Mouse (Mus musculus) liver, embryonic 11.5 days (tissue): ENCODE results near the gene Sulf2. TPM values are rescaled to one million over a fixed set of nuclear protein-coding genes. Genes with fewer than 3 reads are reported as not detected.

ENCODE experiments used
- ATAC-seq: fragments of 200-750 bp; cut with Nextera tagmentation; replicated peaks from 2 replicates; pipeline ENCODE4 v1.8.0; 2017; ENCODE audit warnings: moderate number of reproducible peaks, mild to moderate bottlenecking, moderate TSS enrichment, moderate library complexity; ENCODE audit not compliant: low FRiP score
- DNase-seq: peaks from one replicate; pipeline ENCODE4 v3.0.0-alpha.2; 2017; ENCODE audit warnings: low spot score
- H3K27ac ChIP-seq: fragments of 300-500 bp; sonication (generic); 2 replicates; pipeline ENCODE4 v1.5.1; 2014; ENCODE audit warnings: mild to moderate bottlenecking, low read depth, low read length, control low read depth
- H3K27me3 ChIP-seq: fragments of 300-500 bp; sonication (generic); replicated peaks from 2 replicates; pipeline ENCODE4 v1.6.1; 2014; ENCODE audit warnings: low read length, mixed read lengths; ENCODE audit not compliant: control insufficient read depth, insufficient read depth
- H3K36me3 ChIP-seq: fragments of 300-500 bp; sonication (generic); 2 replicates; pipeline ENCODE4 v1.6.1; 2014; ENCODE audit warnings: mild to moderate bottlenecking, low read length, moderate library complexity, mixed read lengths; ENCODE audit not compliant: control insufficient read depth, insufficient read depth
- H3K4me1 ChIP-seq: fragments of 300-500 bp; sonication (generic); replicated peaks from 2 replicates; pipeline ENCODE4 v1.6.1; 2014; ENCODE audit warnings: low read length, mixed read lengths; ENCODE audit not compliant: control insufficient read depth, insufficient read depth
- H3K4me2 ChIP-seq: fragments of 300-500 bp; sonication (generic); 2 replicates; pipeline ENCODE4 v1.6.1; 2014; ENCODE audit warnings: mild to moderate bottlenecking, control low read depth, moderate library complexity
- H3K4me3 ChIP-seq: fragments of 300-500 bp; sonication (generic); 2 replicates; pipeline ENCODE4 v1.5.1; 2014; ENCODE audit warnings: low read depth, low read length, control low read depth
- H3K9ac ChIP-seq: fragments of 300-500 bp; sonication (generic); 2 replicates; pipeline ENCODE4 v1.6.1; 2014; ENCODE audit warnings: low read depth, low read length, control low read depth
- H3K9me3 ChIP-seq: fragments of 300-500 bp; sonication (generic); 2 replicates; pipeline ENCODE4 v1.6.1; 2016; ENCODE audit warnings: low read length, inconsistent platforms, mixed read lengths; ENCODE audit not compliant: control insufficient read depth
- WGBS: fragments of 180-500 bp; shearing (Covaris S2); extraction: QIAGEN DNeasy Blood & Tissue Kit; methylation state at CpG from one replicate; pipeline ENCODE4 v1.1.7; 2014; 5-methylcytosine and 5-hydroxymethylcytosine counted together
- polyA plus RNA-seq: library from polyadenylated mRNA; unstranded; fragments of >200 nt; fragmentation: Nextera tagmentation; extraction: Ambion mirVana; gene quantifications from 2 replicates; pipeline ENCODE4 v1.2.1, GENCODE M21; 2014

The Sulf2 gene
- polyA plus RNA-seq, 1 experiment from 2014 or later = 30.3 TPM

- Histone ChIP-seq H3K9me3 (no peaks in the 10 kb centered on the region), H3K9ac (peak overlapping the region; percentile 15; the same call in 1 of the 2 replicates), H3K4me2 (peak overlapping the region; percentile 21), H3K4me1 (peaks cover 14% of the 10 kb centered on the region), H3K4me3 (no peak overlapping the region), H3K27ac (peak overlapping the region; percentile 46; the same call in 1 of the 2 replicates), H3K27me3 (no peaks in the 10 kb centered on the region), H3K36me3 (peaks cover 4% of the 10 kb centered on the region)
- DNase-seq (peak; percentile 76), ATAC-seq (peak; percentile 78; the same call in 1 of the 2 replicates)
- WGBS = 43% methylated on average over 17 of the region's 17 CpGs
Measured at GRCm38 (mm10) chr2:166079961-166080885, 75.2 kb downstream of the Sulf2 start.

DNA sequence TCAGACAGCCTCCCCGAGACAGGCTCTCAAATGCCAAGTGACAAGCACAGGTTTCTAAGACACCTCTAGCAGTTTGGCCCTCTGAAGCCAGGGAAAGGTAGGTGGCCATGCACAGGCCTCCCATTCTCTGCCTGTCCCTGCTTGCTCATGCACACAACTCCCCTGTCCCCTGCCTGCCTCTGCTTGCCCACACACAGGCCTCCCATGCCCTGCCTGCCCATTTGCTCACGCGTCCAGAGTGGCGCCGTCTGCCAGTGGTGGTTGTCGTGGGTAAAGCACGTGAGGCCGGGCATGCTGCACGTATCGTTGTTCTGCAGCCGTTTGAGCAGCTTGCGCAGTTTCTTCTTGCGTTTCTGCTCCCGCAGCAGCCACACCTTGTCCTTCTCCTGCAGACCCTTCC is 76.2 kb downstream of the Sulf2 start:
- Histone ChIP-seq H3K4me1 (peaks cover 14% of the 10 kb centered on the region), H3K36me3 (peaks cover 4% of the 10 kb centered on the region), H3K27ac (no peak overlapping the region), H3K4me3 (no peak overlapping the region), H3K4me2 (no peak overlapping the region), H3K9ac (no peak overlapping the region), H3K27me3 (no peaks in the 10 kb centered on the region), H3K9me3 (no peaks in the 10 kb centered on the region)
- WGBS = 91% methylated on average over 14 of the region's 14 CpGs
- ATAC-seq (no peak), DNase-seq (no peak)

GRCm38 (mm10) chr2:166077371-166077770 is 78.1 kb downstream of the Sulf2 start:
- no peak overlapping the region for H3K27ac ChIP-seq
- DNase-seq (no peak), ATAC-seq (no peak)
- no peak overlapping the region for H3K4me3 ChIP-seq
- no peak overlapping the region for H3K4me2 ChIP-seq
- peaks cover 14% of the 10 kb centered on the region for H3K4me1 ChIP-seq
- no peaks in the 10 kb centered on the region for H3K27me3 ChIP-seq
- no peak overlapping the region for H3K9ac ChIP-seq
- H3K9me3 ChIP-seq = no peaks in the 10 kb centered on the region
- peaks cover 4% of the 10 kb centered on the region for H3K36me3 ChIP-seq
- WGBS = 80% methylated on average over 9 of the region's 9 CpGs

- 57% methylated on average over 6 of the region's 6 CpGs for WGBS
- DNase-seq (no peak), ATAC-seq (no peak)
- Histone ChIP-seq H3K27ac (no peak overlapping the region), H3K9me3 (no peaks in the 10 kb centered on the region), H3K36me3 (peaks cover 19% of the 10 kb centered on the region), H3K4me1 (no peaks in the 10 kb centered on the region), H3K27me3 (no peaks in the 10 kb centered on the region), H3K4me3 (no peak overlapping the region), H3K4me2 (no peak overlapping the region), H3K9ac (no peak overlapping the region)
Measured at GRCm38 (mm10) chr2:166074322-166074721, 81.1 kb downstream of the Sulf2 start.

GRCm38 (mm10) chr2:166073082-166073481 is 82.4 kb downstream of the Sulf2 start:
- Histone ChIP-seq H3K36me3 (peaks cover 20% of the 10 kb centered on the region), H3K27ac (no peak overlapping the region), H3K27me3 (no peaks in the 10 kb centered on the region), H3K9ac (no peak overlapping the region), H3K9me3 (no peaks in the 10 kb centered on the region), H3K4me2 (no peak overlapping the region), H3K4me1 (no peaks in the 10 kb centered on the region), H3K4me3 (no peak overlapping the region)
- DNase-seq = no peak
- ATAC-seq = no peak
- whole genome bisulfite sequencing = 79% methylated on average over 10 of the region's 10 CpGs

DNA sequence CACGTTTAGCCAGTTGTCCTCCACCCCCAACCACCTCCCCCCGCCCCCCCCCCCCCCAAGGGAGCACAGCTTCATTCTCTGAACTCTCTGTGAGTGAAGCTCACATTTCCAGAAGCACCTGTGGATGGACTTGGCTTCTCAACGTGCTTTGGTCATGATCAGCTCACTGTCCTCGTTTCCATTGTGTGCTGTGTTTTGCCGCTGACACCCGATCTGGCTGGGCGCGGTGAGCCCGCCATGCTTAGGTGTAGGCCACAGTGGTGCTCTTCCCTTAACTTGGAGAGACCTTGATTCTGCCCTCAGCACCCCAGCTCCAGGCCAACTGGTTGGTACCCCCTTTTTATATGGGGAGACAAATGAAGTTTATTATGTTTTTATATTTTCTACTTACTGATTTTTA is 83.6 kb downstream of the Sulf2 start:
- H3K36me3 ChIP-seq = peaks cover 20% of the 10 kb centered on the region
- H3K4me2 ChIP-seq = no peak overlapping the region
- H3K27me3 ChIP-seq = no peaks in the 10 kb centered on the region
- no peak for ATAC-seq
- no peaks in the 10 kb centered on the region for H3K9me3 ChIP-seq
- WGBS = 84% methylated on average over 9 of the region's 9 CpGs
- H3K27ac ChIP-seq = no peak overlapping the region
- no peak overlapping the region for H3K9ac ChIP-seq
- no peak overlapping the region for H3K4me3 ChIP-seq
- no peaks in the 10 kb centered on the region for H3K4me1 ChIP-seq
- no peak for DNase-seq

GRCm38 (mm10) chr2:166071481-166071880 is 84.0 kb downstream of the Sulf2 start:
- Histone ChIP-seq H3K36me3 (peaks cover 20% of the 10 kb centered on the region), H3K9me3 (no peaks in the 10 kb centered on the region), H3K27ac (no peak overlapping the region), H3K27me3 (no peaks in the 10 kb centered on the region), H3K4me1 (no peaks in the 10 kb centered on the region), H3K4me3 (no peak overlapping the region), H3K9ac (no peak overlapping the region), H3K4me2 (no peak overlapping the region)
- 85% methylated on average over 5 of the region's 5 CpGs for WGBS
- ATAC-seq = no peak
- no peak for DNase-seq

GRCm38 (mm10) chr2:166069738-166070137 is 85.7 kb downstream of the Sulf2 start:
- peaks cover 28% of the 10 kb centered on the region for H3K36me3 ChIP-seq
- H3K9me3 ChIP-seq = no peaks in the 10 kb centered on the region
- no peaks in the 10 kb centered on the region for H3K27me3 ChIP-seq
- H3K27ac ChIP-seq = no peak overlapping the region
- no peaks in the 10 kb centered on the region for H3K4me1 ChIP-seq
- H3K4me3 ChIP-seq = no peak overlapping the region
- no peak for ATAC-seq
- WGBS = 93% methylated on average over 7 of the region's 7 CpGs
- no peak overlapping the region for H3K9ac ChIP-seq
- no peak overlapping the region for H3K4me2 ChIP-seq
- DNase-seq = no peak

DNA sequence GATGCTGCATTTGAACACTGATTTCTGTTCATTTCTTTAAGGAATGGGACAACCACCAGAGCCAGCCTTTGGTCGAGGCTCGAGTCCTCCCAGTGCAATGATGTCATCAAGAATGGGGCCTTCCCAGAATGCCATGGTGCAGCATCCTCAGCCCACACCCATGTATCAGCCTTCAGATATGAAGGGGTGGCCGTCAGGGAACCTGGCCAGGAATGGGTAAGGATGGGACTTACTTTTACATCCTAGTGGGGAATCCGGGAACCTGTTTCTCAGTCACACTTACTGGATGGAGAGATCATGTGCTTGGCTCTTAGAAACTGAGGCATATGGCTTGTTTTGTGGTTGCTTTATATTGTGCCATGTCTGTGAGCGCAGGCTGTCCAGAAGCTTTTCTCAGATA is 86.3 kb downstream of the Sulf2 start:
- no peak overlapping the region for H3K4me2 ChIP-seq
- H3K27ac ChIP-seq = no peak overlapping the region
- ATAC-seq (no peak), DNase-seq (no peak)
- peaks cover 28% of the 10 kb centered on the region for H3K36me3 ChIP-seq
- H3K9me3 ChIP-seq = no peaks in the 10 kb centered on the region
- 87% methylated on average over 5 of the region's 5 CpGs for WGBS
- no peaks in the 10 kb centered on the region for H3K27me3 ChIP-seq
- H3K4me3 ChIP-seq = no peak overlapping the region
- H3K9ac ChIP-seq = no peak overlapping the region
- H3K4me1 ChIP-seq = no peaks in the 10 kb centered on the region
